Mouse (Mus musculus) forebrain, postnatal 0 days (tissue): Measurements from ENCODE around the gene Tox3. TPM values are rescaled to one million over a fixed set of nuclear protein-coding genes. Genes with fewer than 3 reads are reported as not detected.
A peak's percentile ranks its signal among the peaks of the same experiment; 100 is the strongest.

ENCODE experiments used
- ATAC-seq: fragments of 200-750 bp; cut with Nextera tagmentation; 2 replicates; pipeline ENCODE4 v1.8.0; 2017; ENCODE audit warnings: mild to moderate bottlenecking, moderate library complexity
- DNase-seq: peaks from one replicate; pipeline ENCODE4 v3.0.0-alpha.2; 2015
- H3K27ac ChIP-seq: fragments of 300-500 bp; sonication (generic); 2 replicates; pipeline ENCODE4 v1.5.1; 2014; ENCODE audit warnings: low read depth, mild to moderate bottlenecking, antibody characterized with exemption, low read length, moderate library complexity, mixed read lengths
- H3K27me3 ChIP-seq: fragments of 300-500 bp; sonication (generic); 2 replicates; pipeline ENCODE4 v1.6.1; 2014; ENCODE audit warnings: mild to moderate bottlenecking, low read length, mixed read lengths; ENCODE audit not compliant: insufficient read depth
- H3K36me3 ChIP-seq: fragments of 300-500 bp; sonication (generic); 2 replicates; pipeline ENCODE4 v1.6.1; 2014; ENCODE audit warnings: mild to moderate bottlenecking, moderate library complexity; ENCODE audit not compliant: insufficient read depth
- H3K4me1 ChIP-seq: fragments of 300-500 bp; sonication (generic); 2 replicates; pipeline ENCODE4 v1.6.1; 2014; ENCODE audit warnings: antibody characterized with exemption; ENCODE audit not compliant: insufficient read depth
- H3K4me2 ChIP-seq: fragments of 300-500 bp; sonication (generic); 2 replicates; pipeline ENCODE4 v1.6.1; 2014; ENCODE audit warnings: low read depth, mild to moderate bottlenecking, moderate library complexity
- H3K4me3 ChIP-seq: fragments of 300-500 bp; sonication (generic); 2 replicates; pipeline ENCODE4 v1.5.1; 2014; ENCODE audit warnings: low read depth, low read length, mixed read lengths
- H3K9ac ChIP-seq: fragments of 300-500 bp; sonication (generic); 2 replicates; pipeline ENCODE4 v1.6.1; 2014; ENCODE audit warnings: mild to moderate bottlenecking
- H3K9me3 ChIP-seq: fragments of 300-500 bp; sonication (generic); 2 replicates; pipeline ENCODE4 v1.6.1; 2016; ENCODE audit warnings: low read length
- CTCF ChIP-seq: sonication (generic); IDR thresholded peaks from 2 replicates; pipeline ENCODE4 v1.5.1; 2016; ENCODE audit warnings: antibody characterized with exemption, control low read depth, low read depth
- WGBS: fragments of 180-500 bp; shearing (Covaris S2); extraction: QIAGEN DNeasy Blood & Tissue Kit; methylation state at CpG from one replicate; pipeline ENCODE4 v1.1.7; 2014; 5-methylcytosine and 5-hydroxymethylcytosine counted together
- polyA plus RNA-seq: library from polyadenylated mRNA; unstranded; fragments of >200 nt; fragmentation: Nextera tagmentation; extraction: Ambion mirVana; gene quantifications from 2 replicates; pipeline ENCODE4 v1.2.1, GENCODE M21; 2015
- total RNA-seq: library from RNA; depleted of rRNA; stranded (reverse); fragments of >200 nt; gene quantifications from 2 replicates; pipeline ENCODE4 v1.2.3, GENCODE M21; 2014

Tox3 gene
- total and polyA plus RNA-seq, 2 experiments from 2014 or later, result 26.5 to 35.6 TPM

DNA sequence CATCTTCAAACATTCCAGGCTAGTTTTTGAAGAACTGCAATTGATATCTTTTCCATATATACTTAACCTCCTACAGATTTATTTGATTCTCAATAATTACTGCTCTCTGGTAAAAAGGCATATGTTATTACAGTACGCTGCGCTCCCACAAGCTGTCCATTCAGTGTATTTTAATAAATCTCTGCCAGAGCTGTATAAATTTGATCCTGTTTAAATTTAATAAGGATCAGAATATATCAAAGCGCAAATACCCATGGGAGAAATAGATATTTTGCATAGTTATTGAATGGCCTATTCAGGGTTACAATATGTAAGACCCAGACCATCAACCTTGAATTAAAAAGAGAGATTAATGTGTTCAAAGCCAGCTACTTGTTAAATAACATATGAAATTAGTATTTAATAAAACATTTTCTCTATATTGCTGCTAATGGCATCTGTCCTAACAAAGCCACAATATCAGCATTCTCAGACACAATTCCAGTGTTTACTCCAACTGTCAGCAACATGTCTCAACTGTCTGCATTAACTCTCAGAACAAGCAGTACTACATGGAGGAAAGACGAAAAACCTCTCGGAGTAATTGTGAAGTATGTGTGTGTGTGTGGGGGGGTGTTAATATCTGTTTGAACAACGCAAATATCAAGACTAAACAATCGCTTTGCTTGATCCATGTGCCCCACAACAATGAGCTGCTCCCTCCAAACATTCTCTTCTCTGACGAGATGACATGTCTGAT is 25.3 kb downstream of the Tox3 start:
- no peak for TF ChIP-seq CTCF
- ATAC-seq (no peak), DNase-seq (no peak)
- Histone ChIP-seq H3K9me3 (no peaks in the 10 kb centered on the region), H3K27ac (no peak overlapping the region), H3K36me3 (no peaks in the 10 kb centered on the region), H3K4me2 (no peak overlapping the region), H3K27me3 (no peaks in the 10 kb centered on the region), H3K4me1 (peaks cover 9% of the 10 kb centered on the region), H3K4me3 (no peak overlapping the region), H3K9ac (no peak overlapping the region)
- 39% methylated on average over 8 of the region's 8 CpGs for WGBS

GRCm38 (mm10) chr8:90321255-90321654 is 26.9 kb downstream of the Tox3 start:
- Histone ChIP-seq H3K27ac (no peak overlapping the region), H3K9me3 (no peaks in the 10 kb centered on the region), H3K9ac (no peak overlapping the region), H3K36me3 (no peaks in the 10 kb centered on the region), H3K4me2 (no peak overlapping the region), H3K4me3 (no peak overlapping the region), H3K27me3 (no peaks in the 10 kb centered on the region), H3K4me1 (peaks cover 9% of the 10 kb centered on the region)
- 75% methylated on average over 1 of the region's 1 CpGs for WGBS
- ATAC-seq (no peak), DNase-seq (no peak)
- TF ChIP-seq CTCF, result no peak

GRCm38 (mm10) chr8:90314312-90314711 is 33.8 kb downstream of the Tox3 start:
- TF ChIP-seq CTCF, result no peak
- Histone ChIP-seq H3K27ac (no peak overlapping the region), H3K9me3 (no peaks in the 10 kb centered on the region), H3K4me1 (no peaks in the 10 kb centered on the region), H3K27me3 (no peaks in the 10 kb centered on the region), H3K4me3 (no peak overlapping the region), H3K9ac (no peak overlapping the region), H3K4me2 (no peak overlapping the region), H3K36me3 (no peaks in the 10 kb centered on the region)
- DNase-seq (no peak), ATAC-seq (no peak; the same call in 1 of the 2 replicates)
- WGBS, result 42% methylated on average over 7 of the region's 7 CpGs

- ATAC-seq (no peak), DNase-seq (peak; percentile 45)
- no peaks in the 10 kb centered on the region for H3K36me3 ChIP-seq
- no peaks in the 10 kb centered on the region for H3K27me3 ChIP-seq
- peaks cover 19% of the 10 kb centered on the region for H3K4me1 ChIP-seq
- 14% methylated on average over 12 of the region's 12 CpGs for WGBS
- no peak overlapping the region for H3K4me3 ChIP-seq
- TF ChIP-seq CTCF, result no peak
- H3K4me2 ChIP-seq, result peak overlapping the region; percentile 28
- 0 out of 2 replicates have a peak, but pooled peaks cover 3% of the 10 kb centered on the region for H3K9me3 ChIP-seq
- peak overlapping the region; percentile 68 for H3K27ac ChIP-seq
- no peak overlapping the region for H3K9ac ChIP-seq
Observed at GRCm38 (mm10) chr8:90302951-90303350, 45.2 kb downstream of the Tox3 start.

DNA sequence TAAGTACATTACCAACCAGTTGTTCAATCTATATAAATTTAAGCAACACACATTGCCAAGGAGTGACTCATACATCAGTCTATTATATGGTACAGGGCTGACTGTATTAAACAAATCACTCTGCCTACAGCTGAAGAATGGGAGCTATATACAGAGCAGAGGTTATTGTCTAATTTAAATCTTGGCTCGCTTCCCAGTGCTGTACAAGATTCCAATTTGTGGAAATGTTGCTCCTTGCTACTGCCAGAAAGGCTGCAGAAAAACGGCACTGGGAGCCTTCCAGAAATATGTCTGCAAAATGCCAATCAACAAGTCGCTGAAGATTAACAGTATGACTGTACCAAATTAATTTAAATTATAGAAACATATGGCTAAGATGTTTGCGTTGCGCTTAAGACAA is 45.9 kb downstream of the Tox3 start:
- Histone ChIP-seq H3K9ac (no peak overlapping the region), H3K27me3 (no peaks in the 10 kb centered on the region), H3K9me3 (0 out of 2 replicates have a peak, but pooled peaks cover 3% of the 10 kb centered on the region), H3K4me2 (peak overlapping the region; percentile 28), H3K4me3 (no peak overlapping the region), H3K4me1 (peaks cover 19% of the 10 kb centered on the region), H3K36me3 (no peaks in the 10 kb centered on the region), H3K27ac (peak overlapping the region; percentile 68)
- ATAC-seq, result peak; percentile 80
- DNase-seq, result peak; percentile 83
- WGBS, result 10% methylated on average over 5 of the region's 5 CpGs
- TF ChIP-seq CTCF, result no peak

GRCm38 (mm10) chr8:90301543-90301942 is 46.6 kb downstream of the Tox3 start:
- peaks cover 19% of the 10 kb centered on the region for H3K4me1 ChIP-seq
- H3K9me3 ChIP-seq, result 0 out of 2 replicates have a peak, but pooled peaks cover under 1% of the 10 kb centered on the region
- H3K36me3 ChIP-seq, result no peaks in the 10 kb centered on the region
- peak overlapping the region; percentile 68 for H3K27ac ChIP-seq
- ATAC-seq (no peak), DNase-seq (peak; percentile 40)
- H3K9ac ChIP-seq, result no peak overlapping the region
- H3K4me3 ChIP-seq, result no peak overlapping the region
- H3K4me2 ChIP-seq, result no peak overlapping the region
- WGBS, result 8% methylated on average over 5 of the region's 5 CpGs
- H3K27me3 ChIP-seq, result no peaks in the 10 kb centered on the region
- no peak for TF ChIP-seq CTCF

DNA sequence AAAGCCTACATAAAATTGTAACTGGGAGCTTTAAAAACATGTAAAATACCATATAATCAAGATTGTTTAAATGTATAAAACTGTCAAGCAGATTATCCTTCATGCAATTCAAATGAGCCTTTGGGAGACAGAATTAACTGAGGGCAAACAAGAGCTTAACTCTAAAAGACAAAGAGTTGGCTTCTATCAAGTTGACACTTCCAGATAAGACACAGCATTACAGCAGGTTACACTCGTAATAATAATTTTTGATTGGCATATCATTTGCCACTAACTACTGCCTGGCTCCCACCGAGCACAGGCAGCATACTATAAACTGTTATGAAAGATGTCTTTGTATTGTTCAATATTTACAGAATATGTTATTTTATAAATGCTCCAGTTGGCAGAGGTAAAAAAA is 47.2 kb downstream of the Tox3 start:
- DNase-seq (no peak), ATAC-seq (peak; percentile 46; the same call in 1 of the 2 replicates)
- Histone ChIP-seq H3K27me3 (no peaks in the 10 kb centered on the region), H3K9me3 (no peaks in the 10 kb centered on the region), H3K9ac (no peak overlapping the region), H3K27ac (0 out of 2 replicates have a peak overlapping the region, but pooled peaks have one; percentile 68), H3K4me2 (no peak overlapping the region), H3K4me3 (no peak overlapping the region), H3K4me1 (peaks cover 19% of the 10 kb centered on the region), H3K36me3 (no peaks in the 10 kb centered on the region)
- 9% methylated on average over 2 of the region's 2 CpGs for WGBS
- no peak for TF ChIP-seq CTCF
